Mouse (Mus musculus): Measurements from ENCODE around the gene Acp2. TPM values are rescaled to one million over a fixed set of nuclear protein-coding genes. Genes with fewer than 3 reads are reported as not detected.
A peak's percentile ranks its signal among the peaks of the same experiment; 100 is the strongest.

Acp2 gene
- 10.6 and 11.3 TPM in 2 replicates for polyA plus RNA-seq (2015; fragmentation: Nextera tagmentation; extraction: Ambion mirVana)

DNA sequence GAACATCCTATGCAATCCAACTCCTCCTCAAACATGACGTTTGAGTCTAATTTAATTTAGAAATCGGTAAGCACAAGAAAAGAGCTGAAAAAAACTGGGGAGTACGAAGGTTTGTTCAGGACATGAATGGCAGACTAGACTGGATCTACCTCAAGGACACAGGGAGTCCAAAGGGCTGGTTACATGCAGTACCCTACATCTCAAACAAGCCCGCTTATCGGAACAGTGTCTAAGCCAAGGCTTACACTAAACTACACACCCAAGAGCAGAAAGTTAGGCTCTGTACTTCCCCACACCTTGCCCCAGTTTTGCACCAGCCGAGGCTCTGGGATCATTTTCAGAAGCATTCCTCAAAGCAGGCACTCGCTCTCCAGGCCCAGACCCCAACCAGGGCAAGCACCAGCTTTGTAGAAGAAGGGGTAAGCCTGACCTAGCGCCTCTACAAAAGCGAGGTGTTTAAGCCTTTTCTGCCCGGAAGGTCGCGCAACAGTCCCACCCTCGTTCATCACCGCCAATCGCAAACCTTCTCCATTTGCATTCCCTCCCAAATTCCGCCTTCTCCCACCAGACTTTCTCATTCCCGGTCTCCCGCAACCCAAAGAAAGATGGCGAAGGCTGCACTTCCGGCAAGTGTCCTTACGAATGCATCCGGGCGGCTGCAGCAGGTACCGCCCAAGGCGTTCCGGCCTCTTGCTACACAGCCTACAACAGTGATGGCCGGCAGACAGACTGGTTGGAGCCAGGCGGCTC, at the start of gene Acp2, which contains the start of gene Nr1h3:
Gene Acp2 (plus strand): TSS at position 664 of the 750 bp plus-strand sequence.
Gene Nr1h3 (minus strand): TSS at position 613 of the 750 bp plus-strand sequence.
- peaks cover 3% of the 10 kb centered on the region; the same call in 1 of the 2 replicates for H3K36me3 ChIP-seq (ENCODE audit: control insufficient read depth, insufficient read depth)
- H3K27me3 ChIP-seq (ENCODE audit: control insufficient read depth, insufficient read depth, low read depth, low read length) = no peaks in the 10 kb centered on the region
- H3K4me2 ChIP-seq (ENCODE audit: low read depth, low read length) = peak within 1 kb of the TSS; percentile 83
- peak within 1 kb of the TSS; percentile 86 for H3K27ac ChIP-seq (ENCODE audit: low read length)
- peak within 1 kb of the TSS; percentile 88 for H3K9ac ChIP-seq (ENCODE audit: low read depth, low read length)
- no peaks in the 10 kb centered on the region for H3K9me3 ChIP-seq (replicated peaks; ENCODE audit: control insufficient read depth, low read length)
- peak; percentile 94 for ATAC-seq (ENCODE audit: low read depth)
- H3K4me3 ChIP-seq (ENCODE audit: low read depth, low read length) = peak within 1 kb of the TSS; percentile 88
- WGBS (ENCODE audit: insufficient replicate concordance) = 3% methylated on average over 28 of the region's 28 CpGs
- peaks cover 11% of the 10 kb centered on the region for H3K4me1 ChIP-seq (ENCODE audit: control insufficient read depth, low read depth, low read length)

DNA sequence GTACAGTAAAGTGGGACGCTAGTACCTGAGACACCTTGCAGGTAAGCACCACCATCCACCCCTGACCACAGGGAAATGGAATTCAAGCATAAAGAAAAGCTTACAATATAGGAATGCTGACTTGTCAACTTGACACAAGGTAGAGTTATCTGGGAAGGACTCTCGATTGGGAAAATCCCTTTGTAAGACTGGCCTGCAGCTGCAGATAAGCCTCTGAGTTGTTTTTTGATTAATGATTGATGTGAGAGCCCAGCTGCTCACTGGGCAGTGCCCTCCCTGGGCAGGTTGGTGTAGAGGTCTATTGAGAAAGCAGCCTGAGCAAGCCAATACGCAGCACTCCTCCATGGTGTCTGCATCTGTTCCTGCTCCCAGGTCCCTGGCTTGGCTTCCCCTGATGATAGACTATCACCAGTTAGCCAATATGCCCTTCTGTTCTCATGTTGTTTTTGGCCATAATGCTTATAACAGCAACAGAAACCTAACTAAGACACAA, 49.8 kb upstream of the Acp2 start:
- H3K27ac ChIP-seq (ENCODE audit: low read length) = no peak overlapping the region
- WGBS (ENCODE audit: insufficient replicate concordance) = 57% methylated on average over 3 of the region's 3 CpGs

DNA sequence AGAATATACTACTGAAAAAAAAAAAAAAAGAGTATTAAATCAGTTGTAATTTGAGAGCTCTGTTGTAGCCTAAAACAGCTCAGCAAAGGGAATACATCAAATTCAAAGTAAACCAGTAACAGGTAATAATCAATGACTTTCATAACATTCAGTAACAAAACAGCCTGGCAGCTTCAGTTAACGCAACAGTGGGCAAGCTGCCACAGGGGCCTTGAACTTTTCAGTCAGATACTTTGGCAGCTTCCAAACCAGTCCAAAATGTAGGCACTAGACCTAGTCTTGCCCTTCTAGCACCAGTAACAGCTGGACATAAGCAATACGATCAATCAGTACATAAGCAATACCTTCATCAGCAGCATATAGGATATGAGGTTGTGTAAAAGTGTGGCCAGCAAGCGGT, 48.6 kb upstream of the Acp2 start:
- no peaks in the 10 kb centered on the region for H3K27me3 ChIP-seq (ENCODE audit: control insufficient read depth, insufficient read depth, low read depth, low read length)
- no peak overlapping the region for H3K4me2 ChIP-seq (ENCODE audit: low read depth, low read length)
- no peak overlapping the region for H3K27ac ChIP-seq (ENCODE audit: low read length)
- 82% methylated on average over 3 of the region's 3 CpGs for WGBS (ENCODE audit: insufficient replicate concordance)
- no peak overlapping the region for H3K4me3 ChIP-seq (ENCODE audit: low read depth, low read length)
- no peaks in the 10 kb centered on the region for H3K4me1 ChIP-seq (ENCODE audit: control insufficient read depth, low read depth, low read length)
- no peaks in the 10 kb centered on the region for H3K9me3 ChIP-seq (replicated peaks; ENCODE audit: control insufficient read depth, low read length)
- H3K36me3 ChIP-seq (ENCODE audit: control insufficient read depth, insufficient read depth) = peaks cover 5% of the 10 kb centered on the region; the same call in 1 of the 2 replicates
- no peak for ATAC-seq (ENCODE audit: low read depth)
- H3K9ac ChIP-seq (ENCODE audit: low read depth, low read length) = no peak overlapping the region

More for the DNA sequence above, 49.8 kb upstream of the Acp2 start:
- H3K4me2 ChIP-seq (ENCODE audit: low read depth, low read length) = no peak overlapping the region
- H3K4me3 ChIP-seq (ENCODE audit: low read depth, low read length) = no peak overlapping the region
- H3K4me1 ChIP-seq (ENCODE audit: control insufficient read depth, low read depth, low read length) = no peaks in the 10 kb centered on the region
- peaks cover 3% of the 10 kb centered on the region; the same call in 1 of the 2 replicates for H3K36me3 ChIP-seq (ENCODE audit: control insufficient read depth, insufficient read depth)
- H3K27me3 ChIP-seq (ENCODE audit: control insufficient read depth, insufficient read depth, low read depth, low read length) = no peaks in the 10 kb centered on the region
- no peak for ATAC-seq (ENCODE audit: low read depth)
- H3K9ac ChIP-seq (ENCODE audit: low read depth, low read length) = no peak overlapping the region
- H3K9me3 ChIP-seq (replicated peaks; ENCODE audit: control insufficient read depth, low read length) = no peaks in the 10 kb centered on the region

DNA sequence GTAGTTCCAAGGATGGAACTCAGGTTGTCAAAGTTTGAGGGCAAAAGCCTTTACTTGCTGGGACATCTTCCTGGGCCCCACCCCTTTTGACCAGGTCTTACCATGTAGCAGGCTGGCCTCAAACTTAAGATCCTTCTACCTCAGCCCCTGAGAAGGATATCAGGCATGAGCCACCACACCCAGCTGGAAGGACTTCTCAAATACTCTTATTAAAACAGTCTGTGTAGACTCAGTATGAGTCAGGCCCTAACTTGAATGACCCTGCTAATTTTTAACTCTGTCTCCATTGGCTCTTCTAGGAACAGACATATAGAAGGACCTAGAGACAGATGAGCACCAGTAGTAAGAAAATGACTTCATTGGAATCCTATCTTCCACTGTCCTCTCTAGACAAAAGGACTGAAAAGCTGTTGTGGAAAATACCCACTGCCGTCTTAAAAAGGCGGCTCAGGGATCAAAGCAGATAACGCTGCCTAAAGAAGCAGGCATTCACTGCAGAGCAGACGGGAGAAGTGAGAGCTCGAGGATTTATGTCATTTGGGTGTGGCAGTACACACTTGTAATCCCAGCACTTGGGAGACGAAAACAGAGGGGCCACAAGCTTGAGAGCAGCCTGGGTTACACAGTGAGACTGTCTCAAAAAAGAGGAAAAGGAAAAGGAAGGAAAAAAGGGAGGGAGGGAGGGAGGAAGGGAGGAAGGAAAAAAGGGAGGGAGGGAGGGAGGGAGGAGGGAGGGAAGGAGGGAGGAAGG, 45.5 kb upstream of the Acp2 start:
- Histone ChIP-seq H3K4me1 (ENCODE audit: control insufficient read depth, low read depth, low read length) (no peaks in the 10 kb centered on the region), H3K9me3 (replicated peaks; ENCODE audit: control insufficient read depth, low read length) (no peaks in the 10 kb centered on the region), H3K27ac (ENCODE audit: low read length) (no peak overlapping the region), H3K27me3 (ENCODE audit: control insufficient read depth, insufficient read depth, low read depth, low read length) (no peaks in the 10 kb centered on the region), H3K9ac (ENCODE audit: low read depth, low read length) (no peak overlapping the region), H3K36me3 (ENCODE audit: control insufficient read depth, insufficient read depth) (peaks cover 5% of the 10 kb centered on the region; the same call in 1 of the 2 replicates), H3K4me3 (ENCODE audit: low read depth, low read length) (no peak overlapping the region), H3K4me2 (ENCODE audit: low read depth, low read length) (no peak overlapping the region)
- no peak for ATAC-seq (ENCODE audit: low read depth)
- 62% methylated on average over 6 of the region's 6 CpGs for WGBS (ENCODE audit: insufficient replicate concordance)

DNA sequence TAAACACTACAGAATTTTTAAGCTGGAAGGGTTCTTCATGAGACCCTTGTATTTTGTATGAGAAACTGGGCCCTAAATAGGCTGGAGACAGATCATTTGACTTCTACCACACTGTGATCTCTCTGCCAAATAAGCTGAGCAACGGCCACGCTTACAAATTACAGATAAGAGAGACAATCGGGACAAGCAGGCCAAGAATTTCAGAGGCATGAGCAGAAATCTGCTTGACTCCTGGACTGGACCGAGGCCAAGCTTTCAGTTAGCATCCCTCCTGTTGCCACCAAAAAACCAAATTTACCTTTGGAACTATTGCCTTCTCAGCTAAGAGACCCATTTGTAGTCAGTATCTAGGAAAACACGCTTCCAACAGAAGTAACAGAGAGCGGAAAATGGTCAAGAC, 42.1 kb upstream of the Acp2 start:
- Histone ChIP-seq H3K36me3 (ENCODE audit: control insufficient read depth, insufficient read depth) (peaks cover 4% of the 10 kb centered on the region; the same call in 1 of the 2 replicates), H3K9me3 (replicated peaks; ENCODE audit: control insufficient read depth, low read length) (no peaks in the 10 kb centered on the region), H3K9ac (ENCODE audit: low read depth, low read length) (no peak overlapping the region), H3K27me3 (ENCODE audit: control insufficient read depth, insufficient read depth, low read depth, low read length) (no peaks in the 10 kb centered on the region), H3K4me1 (ENCODE audit: control insufficient read depth, low read depth, low read length) (peaks cover 16% of the 10 kb centered on the region), H3K27ac (ENCODE audit: low read length) (no peak overlapping the region), H3K4me3 (ENCODE audit: low read depth, low read length) (no peak overlapping the region), H3K4me2 (ENCODE audit: low read depth, low read length) (no peak overlapping the region)
- ATAC-seq (ENCODE audit: low read depth) = no peak
- WGBS (ENCODE audit: insufficient replicate concordance) = 75% methylated on average over 6 of the region's 6 CpGs

DNA sequence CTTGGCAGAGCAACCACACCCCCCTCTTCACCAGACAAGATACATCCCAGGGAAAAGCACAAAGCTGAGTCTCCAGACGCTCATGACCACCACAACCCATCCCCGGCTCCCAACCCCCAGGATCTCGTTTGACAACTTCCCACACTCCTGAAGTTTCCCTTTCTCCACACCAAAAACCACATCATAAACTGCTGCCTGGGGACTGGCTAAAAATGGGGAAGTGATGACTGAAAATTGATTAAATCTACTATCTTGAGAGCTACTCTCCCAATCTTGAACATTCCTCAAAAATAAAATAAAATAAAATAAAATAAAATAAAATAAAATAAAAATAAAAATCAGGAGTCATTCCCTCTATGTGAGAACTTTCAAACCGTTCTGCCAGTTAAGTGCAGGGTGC, 39.7 kb upstream of the Acp2 start:
- Histone ChIP-seq H3K36me3 (ENCODE audit: control insufficient read depth, insufficient read depth) (peaks cover 4% of the 10 kb centered on the region; the same call in 1 of the 2 replicates), H3K4me2 (ENCODE audit: low read depth, low read length) (no peak overlapping the region), H3K4me3 (ENCODE audit: low read depth, low read length) (no peak overlapping the region), H3K27me3 (ENCODE audit: control insufficient read depth, insufficient read depth, low read depth, low read length) (no peaks in the 10 kb centered on the region), H3K9ac (ENCODE audit: low read depth, low read length) (no peak overlapping the region), H3K27ac (ENCODE audit: low read length) (no peak overlapping the region), H3K9me3 (replicated peaks; ENCODE audit: control insufficient read depth, low read length) (no peaks in the 10 kb centered on the region), H3K4me1 (ENCODE audit: control insufficient read depth, low read depth, low read length) (peaks cover 16% of the 10 kb centered on the region)
- WGBS (ENCODE audit: insufficient replicate concordance) = 65% methylated on average over 4 of the region's 4 CpGs
- ATAC-seq (ENCODE audit: low read depth) = no peak

DNA sequence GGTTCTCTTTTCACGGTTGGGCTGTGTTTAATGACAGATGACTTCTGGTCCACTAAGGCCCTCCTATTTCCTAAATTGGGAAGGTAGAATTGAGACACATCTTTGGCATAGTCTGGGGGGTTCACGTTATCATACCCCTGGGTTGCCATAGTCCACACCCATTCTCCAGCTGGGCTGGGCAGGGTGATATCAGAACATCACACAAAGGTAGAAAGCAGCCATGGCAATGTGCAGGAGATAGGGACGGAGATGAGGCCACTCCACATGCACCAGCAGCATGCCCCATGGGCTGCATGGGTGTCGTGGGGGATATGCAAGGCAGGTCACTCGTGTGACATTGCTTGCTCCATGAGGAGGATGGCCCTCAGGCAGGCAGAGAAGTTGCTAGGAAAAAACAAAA, 39.2 kb upstream of the Acp2 start:
- Histone ChIP-seq H3K36me3 (ENCODE audit: control insufficient read depth, insufficient read depth) (peaks cover 2% of the 10 kb centered on the region; the same call in 1 of the 2 replicates), H3K4me3 (ENCODE audit: low read depth, low read length) (no peak overlapping the region), H3K27me3 (ENCODE audit: control insufficient read depth, insufficient read depth, low read depth, low read length) (no peaks in the 10 kb centered on the region), H3K4me2 (ENCODE audit: low read depth, low read length) (no peak overlapping the region), H3K4me1 (ENCODE audit: control insufficient read depth, low read depth, low read length) (peaks cover 16% of the 10 kb centered on the region), H3K9ac (ENCODE audit: low read depth, low read length) (no peak overlapping the region), H3K27ac (ENCODE audit: low read length) (no peak overlapping the region), H3K9me3 (replicated peaks; ENCODE audit: control insufficient read depth, low read length) (no peaks in the 10 kb centered on the region)
- WGBS (ENCODE audit: insufficient replicate concordance) = 43% methylated on average over 5 of the region's 5 CpGs
- ATAC-seq (ENCODE audit: low read depth) = 0 out of 2 replicates have a peak, but pooled peaks have one; percentile 39

DNA sequence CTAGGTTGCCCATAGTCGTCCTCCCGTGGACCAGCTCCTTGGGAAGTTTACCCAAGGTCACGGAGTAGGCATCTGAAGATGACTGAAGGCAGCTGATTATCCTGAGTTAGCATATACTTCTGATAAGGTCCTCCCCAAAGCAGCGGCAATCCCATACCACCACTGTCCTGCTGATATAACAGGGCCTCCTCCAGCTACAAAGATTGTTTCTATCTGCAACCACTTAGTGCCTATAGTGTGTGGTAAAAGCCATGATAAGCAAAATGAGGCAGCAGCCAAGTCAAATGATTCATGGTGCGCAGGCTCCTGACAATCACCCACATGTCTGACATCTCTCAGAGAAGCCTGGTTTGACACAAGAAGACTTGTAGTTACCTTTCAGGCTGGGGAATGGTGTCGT, 37.7 kb upstream of the Acp2 start:
- Histone ChIP-seq H3K9me3 (replicated peaks; ENCODE audit: control insufficient read depth, low read length) (no peaks in the 10 kb centered on the region), H3K4me2 (ENCODE audit: low read depth, low read length) (no peak overlapping the region), H3K4me3 (ENCODE audit: low read depth, low read length) (no peak overlapping the region), H3K27ac (ENCODE audit: low read length) (no peak overlapping the region), H3K4me1 (ENCODE audit: control insufficient read depth, low read depth, low read length) (peaks cover 16% of the 10 kb centered on the region), H3K9ac (ENCODE audit: low read depth, low read length) (no peak overlapping the region), H3K36me3 (ENCODE audit: control insufficient read depth, insufficient read depth) (peaks cover 2% of the 10 kb centered on the region; the same call in 1 of the 2 replicates), H3K27me3 (ENCODE audit: control insufficient read depth, insufficient read depth, low read depth, low read length) (no peaks in the 10 kb centered on the region)
- peak; percentile 78 for ATAC-seq (ENCODE audit: low read depth)
- WGBS (ENCODE audit: insufficient replicate concordance) = 31% methylated on average over 6 of the region's 6 CpGs
